Mouse (Mus musculus): Measurements from ENCODE around the gene Ppp5c.
"Not testable (repeated sequence)": the region's sequence is repeated elsewhere in the genome, so short reads cannot be mapped to it uniquely, and the experiment has no call there.

Ppp5c gene

GRCm38 (mm10) chr7:17027588-17028343 is at the start of gene Ppp5c:
Gene Ppp5c, minus strand, starts transcription at chr7:17027924.
- DNase-seq (ENCODE audit: low read depth, low spot score): peak; percentile 95

DNA sequence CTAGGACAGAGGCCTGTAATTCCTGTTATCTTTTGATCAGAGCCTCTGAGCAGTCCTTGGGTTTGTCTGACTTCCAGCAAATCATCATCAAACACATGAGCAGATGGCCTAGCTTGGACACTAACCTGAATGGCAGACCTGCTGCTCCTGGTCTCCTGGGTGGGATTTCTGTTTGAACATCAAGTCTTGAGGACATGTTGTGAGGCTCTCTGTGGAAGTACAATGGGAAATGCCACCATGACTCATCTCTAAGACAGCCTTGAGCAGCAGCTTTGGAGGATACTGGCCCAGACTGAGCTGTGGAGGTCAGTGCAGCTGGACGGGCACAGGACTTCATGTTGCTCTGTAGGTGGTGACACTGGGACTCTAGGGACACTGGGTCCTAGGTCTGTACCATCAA is 48.8 kb upstream of the Ppp5c start:
- DNase-seq (ENCODE audit: low read depth, low spot score): no peak

GRCm38 (mm10) chr7:17073904-17074615 is 46.3 kb upstream of the Ppp5c start, which contains the start of gene Psg16:
Gene Psg16, plus strand, starts transcription at chr7:17074040.
- DNase-seq (ENCODE audit: low read depth, low spot score): peak; percentile 68

- DNase-seq (ENCODE audit: low read depth, low spot score): no peak
These were observed 45.8 kb upstream of the Ppp5c start for GRCm38 (mm10) chr7:17073513-17073903.

DNA sequence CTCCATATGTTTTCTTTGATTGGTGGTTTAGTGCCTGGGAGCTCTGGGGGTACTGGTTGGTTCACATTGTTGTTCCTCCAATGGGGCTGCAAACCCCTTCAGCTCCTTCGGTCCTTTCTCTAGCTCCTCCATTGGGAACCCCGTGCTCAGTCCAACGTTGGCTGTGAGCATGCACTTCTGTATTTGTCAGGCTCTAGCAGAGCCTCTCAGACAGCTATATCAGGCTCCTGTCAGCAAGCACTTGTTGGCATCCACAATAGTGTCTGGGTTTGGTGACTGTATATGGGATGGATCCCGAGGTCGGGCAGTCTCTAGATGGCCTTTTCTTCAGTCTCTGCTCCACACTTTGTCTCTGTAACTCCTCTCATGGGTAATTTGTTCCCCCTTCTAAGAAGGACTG is 39.9 kb upstream of the Ppp5c start:
- not testable (repeated sequence) for DNase-seq (ENCODE audit: low read depth, low spot score)

DNA sequence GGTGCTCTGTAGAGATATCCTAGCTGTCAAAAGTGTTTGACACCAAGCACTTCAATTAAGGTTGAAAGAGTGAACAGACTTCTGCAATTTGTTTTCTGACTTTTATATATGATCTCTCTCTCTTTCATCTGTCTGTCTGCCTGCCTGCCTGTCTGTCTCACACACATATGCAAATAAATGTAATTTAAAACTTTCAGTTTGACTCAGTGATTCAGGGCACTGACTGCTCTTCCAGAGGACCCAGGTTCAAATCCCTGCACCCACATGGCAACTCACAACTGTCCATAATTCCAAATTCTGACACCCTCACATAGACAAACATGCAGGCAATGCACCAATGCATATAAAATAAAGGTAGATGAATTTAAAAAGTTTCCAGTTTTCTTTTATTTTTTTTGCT is 39.3 kb upstream of the Ppp5c start:
- DNase-seq (ENCODE audit: low read depth, low spot score): peak; percentile 16

DNA sequence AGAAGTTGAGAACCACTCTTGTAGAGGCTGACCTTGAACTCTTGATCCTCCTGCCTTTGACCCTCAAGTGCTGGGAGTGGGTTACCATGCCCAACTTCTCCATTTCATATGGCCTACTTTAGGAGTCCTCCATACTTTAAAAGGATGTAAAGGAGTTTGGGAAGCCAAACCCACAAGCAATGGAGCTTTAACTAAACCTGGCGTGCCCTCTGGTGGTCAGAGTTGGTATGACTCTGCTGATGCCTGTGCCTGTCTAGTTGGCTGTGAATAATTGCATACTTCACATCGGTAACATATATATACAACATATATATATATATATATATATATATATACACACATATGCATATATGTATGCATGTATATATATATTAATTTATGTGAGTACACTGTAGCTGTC is 38.7 kb upstream of the Ppp5c start:
- peak; percentile 64 for DNase-seq (ENCODE audit: low read depth, low spot score)

GRCm38 (mm10) chr7:17065620-17066019 is 37.9 kb upstream of the Ppp5c start:
- DNase-seq (ENCODE audit: low read depth, low spot score): no peak

DNA sequence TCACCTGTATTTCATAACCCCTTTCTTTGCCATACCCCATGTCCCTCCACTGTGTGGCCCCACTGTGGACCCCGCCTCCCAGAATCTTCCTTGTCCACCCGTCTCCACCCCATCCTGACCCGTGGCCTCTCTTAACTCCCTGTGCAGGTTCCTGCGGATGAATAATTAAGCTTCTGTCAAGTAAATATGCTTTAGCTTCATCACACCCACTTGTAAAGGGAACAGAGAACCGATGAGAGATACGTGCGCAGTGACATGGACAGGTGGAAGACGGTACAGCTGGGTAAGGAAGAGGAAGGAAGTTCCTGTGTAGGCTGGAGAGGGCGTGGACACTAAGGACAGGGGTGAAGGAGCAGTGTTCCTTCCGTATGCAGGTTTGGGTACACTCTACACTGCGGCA is 35.1 kb upstream of the Ppp5c start:
- peak; percentile 35 for DNase-seq (ENCODE audit: low read depth, low spot score)

DNA sequence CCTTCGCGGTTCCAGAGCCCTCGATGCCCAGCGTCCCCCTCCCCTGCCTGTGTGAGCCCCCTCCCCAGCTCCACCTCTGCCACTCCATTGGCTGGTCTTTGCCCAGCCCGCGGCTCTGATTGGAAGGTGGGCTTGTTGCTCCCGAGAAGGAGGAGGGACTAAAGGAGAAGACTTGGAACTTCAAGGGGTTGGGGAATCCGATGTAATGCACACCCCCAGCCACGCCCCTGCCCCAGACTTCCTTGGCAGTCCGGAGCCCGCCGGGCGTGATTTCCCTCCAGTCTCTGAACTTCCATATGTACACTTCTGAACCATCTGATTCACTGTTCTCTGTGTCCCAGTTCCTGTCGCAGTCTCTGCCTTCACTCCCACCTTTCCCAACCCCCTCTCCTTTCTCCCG is 34.7 kb upstream of the Ppp5c start, which contains the start of gene Hif3a:
TSS of gene Hif3a (minus strand) at position 39 of the 400 bp plus-strand sequence.
- DNase-seq (ENCODE audit: low read depth, low spot score): no peak

GRCm38 (mm10) chr7:17060782-17061605 is 33.3 kb upstream of the Ppp5c start:
- DNase-seq (ENCODE audit: low read depth, low spot score): peak; percentile 27

DNA sequence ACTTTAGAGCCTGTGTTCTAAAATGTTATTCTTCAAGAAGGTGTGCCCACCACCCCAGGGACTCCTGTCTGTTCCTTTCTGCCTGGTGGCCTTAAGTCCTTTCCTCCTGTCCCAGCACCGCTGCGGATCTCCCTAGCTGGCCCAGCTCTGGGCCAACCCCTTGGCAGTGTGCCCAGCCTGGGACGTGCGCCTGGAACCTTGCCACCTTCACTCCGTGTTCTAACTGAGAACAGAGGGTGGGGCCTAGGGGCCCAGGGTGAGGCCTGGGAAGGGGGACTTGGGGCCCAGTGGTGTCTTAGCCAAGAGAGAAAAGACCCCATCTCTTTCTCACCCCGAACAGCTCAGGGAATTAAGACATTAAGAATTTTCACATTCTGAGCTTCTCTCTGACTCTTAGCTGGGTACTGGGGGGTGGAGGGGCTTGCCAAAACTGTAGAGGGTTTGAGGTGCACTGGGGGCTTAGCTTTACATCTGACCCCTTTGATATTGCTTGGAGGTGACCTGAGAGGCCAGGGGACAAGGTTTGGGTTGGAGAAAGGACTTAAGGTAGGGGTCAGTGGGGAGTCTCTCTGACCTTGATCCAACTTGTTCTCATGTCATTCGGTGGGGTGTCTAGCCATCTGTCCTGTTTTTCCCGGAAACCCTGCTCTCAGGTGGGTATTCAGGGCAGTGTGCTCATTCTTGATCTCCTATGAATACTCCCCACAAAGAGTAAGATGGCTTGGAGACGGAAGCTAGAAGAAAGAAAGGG is 32.5 kb upstream of the Ppp5c start:
- peak; percentile 12 for DNase-seq (ENCODE audit: low read depth, low spot score)

DNA sequence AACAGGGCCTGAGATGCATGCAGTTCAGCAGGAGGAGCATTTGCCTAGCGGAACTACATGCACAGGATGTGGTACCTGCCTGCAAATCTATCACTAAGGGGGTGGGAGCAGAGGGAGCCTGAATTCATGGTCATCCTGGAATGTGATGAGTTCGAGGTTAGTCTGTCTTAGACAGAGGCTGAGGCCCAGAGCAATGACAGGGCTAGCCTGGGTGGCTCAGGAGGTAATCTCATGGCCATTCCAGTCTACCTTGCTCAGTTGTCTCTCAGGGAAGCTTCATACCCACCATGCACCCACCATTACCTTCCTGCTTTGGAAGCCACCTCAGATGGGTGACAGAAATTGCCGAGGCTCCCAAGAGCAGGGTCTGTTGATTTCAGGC is 31.7 kb upstream of the Ppp5c start:
- DNase-seq (ENCODE audit: low read depth, low spot score): no peak

DNA sequence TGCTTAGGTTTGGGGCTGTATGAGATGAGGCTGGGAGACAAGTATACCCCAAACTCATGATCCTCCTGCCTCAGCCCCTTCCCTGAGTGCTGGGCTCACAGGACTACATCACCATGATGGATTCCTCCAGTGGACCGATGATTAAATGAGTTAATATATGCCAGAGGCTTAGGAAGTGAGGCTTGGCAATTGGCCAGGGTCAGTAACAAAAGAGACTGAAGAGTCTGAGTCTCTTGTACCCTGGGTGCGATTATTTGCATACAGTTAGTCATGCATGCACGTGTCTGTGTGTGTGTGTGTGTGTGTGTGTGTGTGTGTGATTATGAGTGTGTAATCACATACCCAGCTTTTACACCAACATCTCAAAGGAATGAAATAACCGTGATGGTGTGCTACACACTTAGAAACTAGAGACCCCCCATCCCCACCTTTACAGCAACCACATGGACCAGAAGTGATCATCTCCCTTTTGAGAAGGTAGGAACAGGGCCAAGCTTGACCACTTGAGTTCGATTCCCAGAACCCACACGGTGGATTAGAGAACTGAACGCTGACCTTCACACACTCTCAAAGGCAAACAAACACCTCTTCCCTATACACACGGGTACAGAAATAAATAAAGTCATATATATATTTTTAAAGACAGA is 31.2 kb upstream of the Ppp5c start:
- DNase-seq (ENCODE audit: low read depth, low spot score): peak; percentile 90

DNA sequence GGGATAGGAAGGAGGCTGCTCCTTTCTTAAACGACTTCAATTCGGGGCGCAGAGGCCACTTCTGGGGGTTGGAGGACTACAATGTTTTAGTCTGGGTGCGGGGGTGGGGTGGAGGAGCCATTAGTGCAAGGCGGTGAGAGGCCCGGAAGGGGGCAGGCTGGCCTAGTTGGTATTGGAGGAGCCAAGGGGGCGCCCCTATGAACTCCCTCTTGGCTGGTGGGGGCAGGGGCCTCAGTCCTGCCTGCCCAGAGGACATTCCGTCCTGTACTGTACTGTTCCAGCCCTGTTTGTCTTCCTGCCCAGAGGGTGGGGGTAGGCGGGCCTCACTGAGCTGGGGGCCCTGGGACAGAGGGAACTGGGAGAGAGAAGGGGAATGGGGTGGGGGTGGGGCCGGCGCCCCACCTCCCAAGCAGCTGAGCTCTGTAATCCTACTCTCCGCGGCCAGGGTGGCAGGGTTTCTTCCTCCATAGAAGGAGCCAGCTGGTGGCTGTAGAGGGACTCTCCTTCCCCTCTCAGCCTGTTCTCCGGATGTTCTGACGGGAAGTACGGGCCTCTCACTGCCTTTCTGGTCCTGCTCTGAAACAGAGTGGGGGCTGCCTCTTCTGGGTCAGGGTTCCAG is 30.5 kb upstream of the Ppp5c start:
- peak; percentile 91 for DNase-seq (ENCODE audit: low read depth, low spot score)

- no peak for DNase-seq (ENCODE audit: low read depth, low spot score)
These were observed 29.1 kb upstream of the Ppp5c start for GRCm38 (mm10) chr7:17056601-17057523.

GRCm38 (mm10) chr7:17056081-17056581 is 28.4 kb upstream of the Ppp5c start:
- DNase-seq (ENCODE audit: low read depth, low spot score): peak; percentile 95

DNA sequence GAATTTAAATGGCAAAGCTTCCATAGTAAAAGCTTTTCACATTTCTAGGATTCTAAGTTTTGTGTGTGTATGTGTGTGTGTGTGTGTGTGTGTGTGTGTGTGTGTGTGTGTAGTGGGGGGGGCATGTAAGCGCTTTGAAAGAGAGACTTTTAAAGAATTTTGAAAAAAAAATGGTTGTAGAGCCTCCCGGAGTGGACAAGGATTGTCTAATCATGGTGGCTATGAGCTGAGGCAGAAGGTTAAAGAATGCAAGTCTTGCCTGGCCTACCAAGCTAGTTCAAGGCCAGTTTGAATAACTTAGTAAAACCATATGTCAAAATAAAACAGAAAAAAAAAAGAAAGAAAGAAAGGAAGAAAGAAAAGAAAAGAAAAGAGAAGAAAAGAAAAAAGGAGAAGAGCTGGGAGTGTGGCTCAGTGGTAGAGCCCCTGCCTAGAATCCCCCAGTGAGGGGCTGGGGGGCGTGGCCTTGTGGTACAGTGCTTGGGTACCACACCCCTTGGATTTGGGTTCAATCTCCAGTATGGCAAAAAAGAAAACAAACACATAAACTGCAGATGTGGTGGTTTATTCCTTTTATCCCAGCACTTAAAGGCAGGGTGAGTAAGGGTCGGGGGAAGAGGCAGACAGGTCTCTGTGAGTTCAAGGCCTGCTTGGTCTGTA is 27.7 kb upstream of the Ppp5c start:
- DNase-seq (ENCODE audit: low read depth, low spot score): no peak
